Mouse (Mus musculus): Measurements from ENCODE around the gene Dr1. TPM values are rescaled to one million over a fixed set of nuclear protein-coding genes. Genes with fewer than 3 reads are reported as not detected.
"Not testable (repeated sequence)": the region's sequence is repeated elsewhere in the genome, so short reads cannot be mapped to it uniquely, and the experiment has no call there.

Dr1 gene
- 40.5 and 45.3 TPM in 2 replicates for polyA plus RNA-seq (2015; fragmentation: Nextera tagmentation; extraction: Ambion mirVana)

- H3K4me2 ChIP-seq (ENCODE audit: low read depth, low read length), result peak within 1 kb of the TSS; percentile 88
- no peaks in the 10 kb centered on the region for H3K27me3 ChIP-seq (ENCODE audit: control insufficient read depth, insufficient read depth, low read depth, low read length)
- no peaks in the 10 kb centered on the region for H3K36me3 ChIP-seq (ENCODE audit: control insufficient read depth, insufficient read depth, low read length)
- peak; percentile 99 for ATAC-seq (ENCODE audit: low read depth)
- peak within 1 kb of the TSS; percentile 98 for H3K27ac ChIP-seq (ENCODE audit: low read length)
- peak within 1 kb of the TSS; percentile 100 for H3K4me3 ChIP-seq (ENCODE audit: low read length)
- H3K9ac ChIP-seq (ENCODE audit: low read length), result peak within 1 kb of the TSS; percentile 99
- H3K4me1 ChIP-seq (replicated peaks; ENCODE audit: control insufficient read depth, insufficient read depth, low read length), result peaks cover 16% of the 10 kb centered on the region
- no peaks in the 10 kb centered on the region for H3K9me3 ChIP-seq (ENCODE audit: control insufficient read depth, low read length)
- 2% methylated on average over 44 of the region's 55 CpGs for WGBS
Observed at GRCm38 (mm10) chr5:108268127-108269062, at the start of gene Dr1. Dr1 (plus strand) TSS chr5:108268897.

GRCm38 (mm10) chr5:108224077-108224476 lies 44.6 kb upstream of the Dr1 start:
- Histone ChIP-seq H3K4me1 (replicated peaks; ENCODE audit: control insufficient read depth, insufficient read depth, low read length) (no peaks in the 10 kb centered on the region), H3K9me3 (ENCODE audit: control insufficient read depth, low read length) (no peaks in the 10 kb centered on the region), H3K36me3 (ENCODE audit: control insufficient read depth, insufficient read depth, low read length) (no peaks in the 10 kb centered on the region), H3K9ac (ENCODE audit: low read length) (no peak overlapping the region), H3K27ac (ENCODE audit: low read length) (no peak overlapping the region), H3K4me3 (ENCODE audit: low read length) (no peak overlapping the region), H3K4me2 (ENCODE audit: low read depth, low read length) (no peak overlapping the region), H3K27me3 (ENCODE audit: control insufficient read depth, insufficient read depth, low read depth, low read length) (no peaks in the 10 kb centered on the region)
- ATAC-seq (ENCODE audit: low read depth), result no peak

DNA sequence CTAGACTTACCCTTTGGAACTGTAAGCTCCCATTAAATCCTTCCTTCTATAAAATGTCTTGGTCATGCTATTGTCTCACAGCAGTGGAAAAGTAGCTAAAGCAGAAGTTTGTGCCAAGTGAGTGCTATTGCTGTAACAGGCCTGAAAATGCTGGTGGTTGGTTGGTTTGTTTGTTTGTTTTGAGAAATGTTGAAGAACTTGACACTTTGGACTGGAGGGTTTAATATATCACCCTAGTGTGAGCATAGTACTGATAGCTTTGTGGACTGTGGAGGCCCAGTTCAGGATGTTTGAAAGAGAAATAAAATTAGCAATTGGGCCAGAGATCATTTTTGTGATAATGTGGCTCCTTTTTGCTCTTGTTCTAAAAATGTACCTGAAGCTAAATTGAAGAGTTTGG lies 42.5 kb upstream of the Dr1 start:
- no peaks in the 10 kb centered on the region for H3K4me1 ChIP-seq (replicated peaks; ENCODE audit: control insufficient read depth, insufficient read depth, low read length)

DNA sequence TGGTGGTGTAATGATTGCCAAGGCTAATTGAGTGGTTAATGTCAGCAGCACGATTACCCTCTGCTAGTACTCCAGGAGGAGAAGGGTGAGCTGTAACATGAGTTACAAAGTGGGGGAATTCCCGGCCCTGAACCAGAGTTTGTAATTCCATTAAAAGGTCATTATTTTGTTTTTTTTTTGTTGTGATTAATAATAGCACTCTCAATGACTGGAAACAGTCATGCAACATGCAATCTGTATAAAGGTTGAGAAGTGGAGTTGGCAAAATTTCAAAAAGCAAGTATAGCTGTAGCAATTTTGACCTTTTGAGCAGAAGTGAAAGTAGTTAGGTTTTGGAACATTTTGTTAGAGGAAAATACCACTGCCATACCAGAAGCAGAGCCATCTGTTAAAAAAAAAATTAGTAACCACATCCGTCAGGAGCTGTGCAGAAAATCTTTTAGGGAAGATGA lies 22.4 kb upstream of the Dr1 start:
- no peak overlapping the region for H3K4me3 ChIP-seq (ENCODE audit: low read length)
- no peak overlapping the region for H3K4me2 ChIP-seq (ENCODE audit: low read depth, low read length)
- no peak overlapping the region for H3K9ac ChIP-seq (ENCODE audit: low read length)
- no peaks in the 10 kb centered on the region for H3K36me3 ChIP-seq (ENCODE audit: control insufficient read depth, insufficient read depth, low read length)
- no peaks in the 10 kb centered on the region for H3K9me3 ChIP-seq (ENCODE audit: control insufficient read depth, low read length)
- H3K4me1 ChIP-seq (replicated peaks; ENCODE audit: control insufficient read depth, insufficient read depth, low read length), result no peaks in the 10 kb centered on the region
- H3K27ac ChIP-seq (ENCODE audit: low read length), result no peak overlapping the region
- H3K27me3 ChIP-seq (ENCODE audit: control insufficient read depth, insufficient read depth, low read depth, low read length), result no peaks in the 10 kb centered on the region
- 37% methylated on average over 3 of the region's 3 CpGs for WGBS
- ATAC-seq (ENCODE audit: low read depth), result no peak

More for the DNA sequence above, 42.5 kb upstream of the Dr1 start:
- Histone ChIP-seq H3K27me3 (ENCODE audit: control insufficient read depth, insufficient read depth, low read depth, low read length) (no peaks in the 10 kb centered on the region), H3K36me3 (ENCODE audit: control insufficient read depth, insufficient read depth, low read length) (no peaks in the 10 kb centered on the region), H3K9ac (ENCODE audit: low read length) (no peak overlapping the region), H3K4me2 (ENCODE audit: low read depth, low read length) (no peak overlapping the region), H3K27ac (ENCODE audit: low read length) (no peak overlapping the region), H3K9me3 (ENCODE audit: control insufficient read depth, low read length) (no peaks in the 10 kb centered on the region), H3K4me3 (ENCODE audit: low read length) (no peak overlapping the region)
- no peak for ATAC-seq (ENCODE audit: low read depth)

DNA sequence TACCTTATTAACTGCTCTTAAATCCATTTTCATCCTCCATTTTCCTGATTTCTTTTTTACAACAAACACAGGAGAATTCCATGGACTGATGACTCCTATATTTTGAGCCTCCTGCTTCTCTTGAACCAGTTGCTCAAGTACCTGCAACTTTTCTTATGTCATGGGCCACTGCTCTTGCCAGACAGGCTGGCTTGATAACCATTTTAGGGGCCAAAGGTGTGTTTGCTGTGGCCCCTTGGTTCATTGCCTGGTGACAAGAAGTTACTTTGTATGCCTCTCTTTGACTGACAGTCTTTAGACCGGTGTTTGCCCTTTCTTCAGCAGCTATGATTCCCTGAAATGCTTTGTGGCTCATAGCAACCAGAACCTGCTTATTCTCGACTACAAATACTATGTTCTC lies 18.7 kb upstream of the Dr1 start:
- H3K4me3 ChIP-seq (ENCODE audit: low read length), result no peak overlapping the region
- H3K9me3 ChIP-seq (ENCODE audit: control insufficient read depth, low read length), result no peaks in the 10 kb centered on the region
- H3K27me3 ChIP-seq (ENCODE audit: control insufficient read depth, insufficient read depth, low read depth, low read length), result no peaks in the 10 kb centered on the region
- no peak for ATAC-seq (ENCODE audit: low read depth)
- WGBS, result 50% methylated on average over 2 of the region's 2 CpGs
- no peak overlapping the region for H3K27ac ChIP-seq (ENCODE audit: low read length)
- no peaks in the 10 kb centered on the region for H3K4me1 ChIP-seq (replicated peaks; ENCODE audit: control insufficient read depth, insufficient read depth, low read length)
- H3K9ac ChIP-seq (ENCODE audit: low read length), result no peak overlapping the region
- H3K4me2 ChIP-seq (ENCODE audit: low read depth, low read length), result no peak overlapping the region
- H3K36me3 ChIP-seq (ENCODE audit: control insufficient read depth, insufficient read depth, low read length), result no peaks in the 10 kb centered on the region

- H3K36me3 ChIP-seq (ENCODE audit: control insufficient read depth, insufficient read depth, low read length), result no peaks in the 10 kb centered on the region
- 77% methylated on average over 5 of the region's 5 CpGs for WGBS
- no peak overlapping the region for H3K4me3 ChIP-seq (ENCODE audit: low read length)
- H3K4me2 ChIP-seq (ENCODE audit: low read depth, low read length), result no peak overlapping the region
- no peak overlapping the region for H3K27ac ChIP-seq (ENCODE audit: low read length)
- no peaks in the 10 kb centered on the region for H3K4me1 ChIP-seq (replicated peaks; ENCODE audit: control insufficient read depth, insufficient read depth, low read length)
- no peaks in the 10 kb centered on the region for H3K9me3 ChIP-seq (ENCODE audit: control insufficient read depth, low read length)
- no peaks in the 10 kb centered on the region for H3K27me3 ChIP-seq (ENCODE audit: control insufficient read depth, insufficient read depth, low read depth, low read length)
- no peak for ATAC-seq (ENCODE audit: low read depth)
- no peak overlapping the region for H3K9ac ChIP-seq (ENCODE audit: low read length)
Observed at GRCm38 (mm10) chr5:108255259-108255658, 13.4 kb upstream of the Dr1 start.

GRCm38 (mm10) chr5:108262722-108263121 lies 6.0 kb upstream of the Dr1 start:
- no peaks in the 10 kb centered on the region for H3K36me3 ChIP-seq (ENCODE audit: control insufficient read depth, insufficient read depth, low read length)
- no peaks in the 10 kb centered on the region for H3K27me3 ChIP-seq (ENCODE audit: control insufficient read depth, insufficient read depth, low read depth, low read length)
- peaks cover under 1% of the 10 kb centered on the region; the same call in 1 of the 2 replicates for H3K4me1 ChIP-seq (replicated peaks; ENCODE audit: control insufficient read depth, insufficient read depth, low read length)
- no peak overlapping the region for H3K27ac ChIP-seq (ENCODE audit: low read length)
- WGBS, result 32% methylated on average over 4 of the region's 4 CpGs
- H3K9me3 ChIP-seq (ENCODE audit: control insufficient read depth, low read length), result no peaks in the 10 kb centered on the region
- H3K4me2 ChIP-seq (ENCODE audit: low read depth, low read length), result no peak overlapping the region
- ATAC-seq (ENCODE audit: low read depth), result no peak
- no peak overlapping the region; the same call in 1 of the 2 replicates for H3K9ac ChIP-seq (ENCODE audit: low read length)
- no peak overlapping the region for H3K4me3 ChIP-seq (ENCODE audit: low read length)

- H3K9ac ChIP-seq (ENCODE audit: low read length); H3K27ac ChIP-seq (ENCODE audit: low read length); H3K4me2 ChIP-seq (ENCODE audit: low read depth, low read length); H3K9me3 ChIP-seq (ENCODE audit: control insufficient read depth, low read length); H3K27me3 ChIP-seq (ENCODE audit: control insufficient read depth, insufficient read depth, low read depth, low read length); ATAC-seq (ENCODE audit: low read depth); H3K36me3 ChIP-seq (ENCODE audit: control insufficient read depth, insufficient read depth, low read length); H3K4me1 ChIP-seq (replicated peaks; ENCODE audit: control insufficient read depth, insufficient read depth, low read length); H3K4me3 ChIP-seq (ENCODE audit: low read length): not testable (repeated sequence)
- WGBS, result 66% methylated on average over 1 of the region's 1 CpGs
Observed at GRCm38 (mm10) chr5:108263785-108264184, 4.9 kb upstream of the Dr1 start.

DNA sequence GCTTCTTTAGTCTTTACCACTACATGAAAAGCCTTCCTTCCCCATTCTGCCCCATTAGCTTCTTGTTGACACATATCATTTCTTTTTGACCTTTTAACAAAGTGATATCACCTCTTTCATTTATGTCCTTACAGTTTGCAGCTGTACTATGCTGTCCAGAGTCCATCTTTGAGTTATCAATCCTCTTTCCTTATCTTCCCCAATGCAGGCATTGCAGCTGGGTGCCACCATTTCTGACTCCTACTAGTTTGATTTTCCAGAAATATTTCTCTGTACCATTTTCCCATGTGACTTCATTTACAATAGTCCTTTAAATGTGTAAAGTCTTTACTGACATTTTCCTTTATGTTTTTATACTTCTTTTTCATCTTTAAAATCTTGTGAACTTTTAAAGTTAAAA lies 1.7 kb upstream of the Dr1 start:
- peaks cover 16% of the 10 kb centered on the region for H3K4me1 ChIP-seq (replicated peaks; ENCODE audit: control insufficient read depth, insufficient read depth, low read length)
- ATAC-seq (ENCODE audit: low read depth), result no peak
- H3K9ac ChIP-seq (ENCODE audit: low read length), result no peak overlapping the region
- no peak overlapping the region for H3K4me3 ChIP-seq (ENCODE audit: low read length)
- no peak overlapping the region for H3K27ac ChIP-seq (ENCODE audit: low read length)
- H3K36me3 ChIP-seq (ENCODE audit: control insufficient read depth, insufficient read depth, low read length), result no peaks in the 10 kb centered on the region
- no peaks in the 10 kb centered on the region for H3K27me3 ChIP-seq (ENCODE audit: control insufficient read depth, insufficient read depth, low read depth, low read length)
- H3K9me3 ChIP-seq (ENCODE audit: control insufficient read depth, low read length), result no peaks in the 10 kb centered on the region
- no peak overlapping the region for H3K4me2 ChIP-seq (ENCODE audit: low read depth, low read length)
